Mouse (Mus musculus) monocyte, adult 5-6 weeks (primary cell): ENCODE results near the gene Wfdc1. TPM values are rescaled to one million over a fixed set of nuclear protein-coding genes. Genes with fewer than 3 reads are reported as not detected.

Experiments
- ATAC-seq: fragments of 153-309, 156-312 bp; replicated peaks from 2 replicates; pipeline ENCODE4 v1.8.0; 2017; ENCODE audit warnings: mild to moderate bottlenecking; ENCODE audit not compliant: low TSS enrichment, insufficient number of reproducible peaks, severe bottlenecking, poor library complexity, low FRiP score
- total RNA-seq: library from RNA; stranded (forward); fragments of 200-1000, 200-491, 200-594 nt; gene quantifications from 3 replicates; pipeline ENCODE4 v1.2.3, GENCODE M21; 2017

Gene Wfdc1
- not detected in 3 replicates for total RNA-seq

- ATAC-seq = no peak
These were observed at the start of gene Wfdc1 for GRCm38 (mm10) chr8:119666219-119666951. TSS of gene Wfdc1 (plus strand) at chr8:119666365.

GRCm38 (mm10) chr8:119616811-119617210 is 49.4 kb upstream of the Wfdc1 start:
- ATAC-seq = no peak

GRCm38 (mm10) chr8:119617586-119617985 is 48.6 kb upstream of the Wfdc1 start:
- no peak for ATAC-seq

GRCm38 (mm10) chr8:119618887-119619286 is 47.3 kb upstream of the Wfdc1 start:
- no peak for ATAC-seq

GRCm38 (mm10) chr8:119620116-119620840 is 45.9 kb upstream of the Wfdc1 start:
- ATAC-seq = no peak

GRCm38 (mm10) chr8:119620848-119621465 is 45.2 kb upstream of the Wfdc1 start:
- ATAC-seq = no peak

GRCm38 (mm10) chr8:119622555-119622954 is 43.6 kb upstream of the Wfdc1 start:
- no peak for ATAC-seq

GRCm38 (mm10) chr8:119623061-119623460 is 43.1 kb upstream of the Wfdc1 start:
- no peak for ATAC-seq

- ATAC-seq = no peak
These were observed 42.4 kb upstream of the Wfdc1 start for GRCm38 (mm10) chr8:119623744-119624143.

- no peak for ATAC-seq
These were observed 41.2 kb upstream of the Wfdc1 start for GRCm38 (mm10) chr8:119624916-119625315.

GRCm38 (mm10) chr8:119625788-119626187 is 40.4 kb upstream of the Wfdc1 start:
- no peak for ATAC-seq

- no peak for ATAC-seq
These were observed 39.0 kb upstream of the Wfdc1 start for GRCm38 (mm10) chr8:119627199-119627598.

- no peak for ATAC-seq
These were observed 38.4 kb upstream of the Wfdc1 start for GRCm38 (mm10) chr8:119627613-119628359.

GRCm38 (mm10) chr8:119630841-119631240 is 35.3 kb upstream of the Wfdc1 start:
- no peak for ATAC-seq

- ATAC-seq = no peak
These were observed 33.9 kb upstream of the Wfdc1 start for GRCm38 (mm10) chr8:119632246-119632645.

GRCm38 (mm10) chr8:119632909-119633308 is 33.3 kb upstream of the Wfdc1 start:
- no peak for ATAC-seq

GRCm38 (mm10) chr8:119634616-119635336 is 31.4 kb upstream of the Wfdc1 start:
- no peak for ATAC-seq

GRCm38 (mm10) chr8:119635378-119635777 is 30.8 kb upstream of the Wfdc1 start, which contains the start of gene Kcng4:
TSS of gene Kcng4 (minus strand) at chr8:119635680.
- ATAC-seq = no peak
